Mouse (Mus musculus) activated CD4-positive, CD25-positive, alpha-beta regulatory T cell, adult 4 months (primary cell): ENCODE results near the gene Rasgef1a. TPM values are rescaled to one million over a fixed set of nuclear protein-coding genes. Genes with fewer than 3 reads are reported as not detected.

Experiments used
- ATAC-seq: one replicate; pipeline ENCODE4 v1.8.0; 2017
- polyA plus RNA-seq, 2 experiments: library from polyadenylated mRNA; unstranded; fragments of 100-300 nt; shearing (Covaris generic); gene quantifications; one replicate each; pipeline ENCODE4 v1.2.1; 2017

The Rasgef1a gene
- polyA plus RNA-seq, 2 experiments from 2014 or later = 2.3 to 4.0 TPM

- peak; percentile 94 for ATAC-seq
These were observed 127.8 kb downstream of the Rasgef1a start, which contains the start of gene Csgalnact2 for GRCm38 (mm10) chr6:118138731-118139709. Gene Csgalnact2, minus strand, starts transcription at chr6:118139140.

- ATAC-seq = no peak
These were observed 129.7 kb downstream of the Rasgef1a start for GRCm38 (mm10) chr6:118140961-118141360.

Other genes with a start within 250 kb of the Rasgef1a start
- gene Zfp637, start 170.3 kb upstream of the Rasgef1a start, polyA plus RNA-seq = 10 to 100 TPM; 24.5 to 27.8 TPM
- gene Zfp239, start 149.3 kb upstream of the Rasgef1a start, polyA plus RNA-seq = 1 to 10 TPM; 4.1 TPM
- 100 to 1,000 TPM; 807 to 897 TPM for gene Hnrnpf, start 111.1 kb upstream of the Rasgef1a start, polyA plus RNA-seq
- gene Fxyd4, start 73.7 kb upstream of the Rasgef1a start, polyA plus RNA-seq = 1 to 10 TPM; 2.3 to 7.0 TPM
- 1 to 10 TPM; 7.6 to 8.1 TPM for gene Csgalnact2, start 127.7 kb downstream of the Rasgef1a start, polyA plus RNA-seq
- gene Ret, start 186.3 kb downstream of the Rasgef1a start, polyA plus RNA-seq = under 1 TPM; 0.17 to 0.44 TPM